Mouse (Mus musculus) myocyte (in vitro differentiated cells): ENCODE results near the gene Cdcp2. TPM values are rescaled to one million over a fixed set of nuclear protein-coding genes. Genes with fewer than 3 reads are reported as not detected.

Source experiments
- H3K27me3 ChIP-seq: one replicate; pipeline ENCODE4 v1.6.1; 2011; ENCODE audit not compliant: control insufficient read depth, insufficient read depth, insufficient read length
- H3K36me3 ChIP-seq: one replicate; pipeline ENCODE4 v1.6.1; 2011; ENCODE audit not compliant: control insufficient read depth, insufficient read depth
- H3K4me2 ChIP-seq: one replicate; pipeline ENCODE4 v1.6.1; 2011; ENCODE audit warnings: low read depth, control low read depth
- H3K4me3 ChIP-seq: one replicate; pipeline ENCODE4 v1.5.1; 2011; ENCODE audit warnings: mild to moderate bottlenecking, control low read depth, moderate library complexity
- H3K79me2 ChIP-seq: one replicate; pipeline ENCODE4 v1.6.1; 2011; ENCODE audit not compliant: control insufficient read depth, insufficient read depth
- H3ac ChIP-seq: one replicate; pipeline ENCODE4 v1.6.1; 2011; ENCODE audit not compliant: control insufficient read depth, insufficient read length
- CEBPB ChIP-seq: IDR thresholded peaks from 2 replicates; pipeline ENCODE4 v1.6.1; 2011; ENCODE audit warnings: mild to moderate bottlenecking, moderate library complexity; ENCODE audit not compliant: poor library complexity, insufficient read depth, severe bottlenecking
- E2F4 ChIP-seq: IDR thresholded peaks from one replicate; pipeline ENCODE4 v1.6.1; 2011; ENCODE audit warnings: mild to moderate bottlenecking, control low read depth, moderate library complexity; ENCODE audit not compliant: insufficient read depth
- MAX ChIP-seq: IDR thresholded peaks from one replicate; pipeline ENCODE4 v1.6.1; 2011; ENCODE audit warnings: low read depth, mild to moderate bottlenecking, control low read depth
- MYOD1 ChIP-seq, 3 experiments: IDR thresholded peaks; one replicate each; pipeline ENCODE4 v1.6.1; 2011; ENCODE audit warnings: control low read depth in 2 of 3, low read depth in 2 of 3, mild to moderate bottlenecking in 2 of 3, moderate library complexity in 1 of 3; ENCODE audit not compliant: insufficient read length in 2 of 3, control insufficient read depth in 1 of 3
- MYOG ChIP-seq, 3 experiments: IDR thresholded peaks; one replicate each; pipeline ENCODE4 v1.6.1; 2011; ENCODE audit warnings: control low read depth in 2 of 3, low read depth in 2 of 3, mild to moderate bottlenecking in 2 of 3; ENCODE audit not compliant: insufficient read length in 2 of 3, control insufficient read depth in 1 of 3, insufficient read depth in 1 of 3
- POLR2A ChIP-seq: IDR thresholded peaks from one replicate; pipeline ENCODE4 v1.6.1; 2011; ENCODE audit warnings: low read depth, mild to moderate bottlenecking, control low read depth, moderate library complexity; ENCODE audit not compliant: insufficient read length
- POLR2AphosphoS2 ChIP-seq: IDR thresholded peaks from one replicate; pipeline ENCODE4 v1.6.1; 2011; ENCODE audit warnings: low read depth, control low read depth; ENCODE audit not compliant: insufficient read length
- REST ChIP-seq: IDR thresholded peaks from one replicate; pipeline ENCODE4 v1.6.1; 2011; ENCODE audit warnings: mild to moderate bottlenecking, control low read depth, moderate library complexity; ENCODE audit not compliant: insufficient read depth, insufficient read length
- SRF ChIP-seq: IDR thresholded peaks from one replicate; pipeline ENCODE4 v1.6.1; 2011; ENCODE audit warnings: low read depth; ENCODE audit not compliant: control insufficient read depth, insufficient read length
- TCF12 ChIP-seq: IDR thresholded peaks from one replicate; pipeline ENCODE4 v1.6.1; 2011; ENCODE audit warnings: mild to moderate bottlenecking, control low read depth; ENCODE audit not compliant: poor library complexity, insufficient read depth, severe bottlenecking
- TCF3 ChIP-seq: IDR thresholded peaks from one replicate; pipeline ENCODE4 v1.6.1; 2011; ENCODE audit warnings: low read depth, control low read depth; ENCODE audit not compliant: insufficient read length
- USF1 ChIP-seq: IDR thresholded peaks from one replicate; pipeline ENCODE4 v1.6.1; 2011; ENCODE audit warnings: low read depth, mild to moderate bottlenecking, control low read depth, moderate library complexity
- polyA plus RNA-seq: library from polyadenylated mRNA; unstranded; fragments of >200 nt; fragmentation: generic; extraction: Trizol; gene quantifications from one replicate; pipeline ENCODE4 v1.2.1, GENCODE M21; 2012; ENCODE audit warnings: missing spikeins

Gene Cdcp2
- polyA plus RNA-seq, 1 experiment = not detected

GRCm38 (mm10) chr4:107096043-107096442 lies 648 bp upstream of the Cdcp2 start:
- TF ChIP-seq MYOG (IDR thresholded peaks at IDR 0.05; ENCODE audit: control insufficient read depth in 1 of 3, insufficient read depth in 1 of 3, insufficient read length in 2 of 3, low read depth in 2 of 3) (peak in 1 of 3 experiments; percentile 60), MYOD1 (IDR thresholded peaks at IDR 0.05; ENCODE audit: control insufficient read depth in 1 of 3, insufficient read length in 2 of 3, low read depth in 2 of 3) (peak in 1 of 3 experiments; percentile 39), SRF (no peak)
- Histone ChIP-seq H3K27me3 (peaks cover 29% of the 10 kb centered on the region), H3K79me2 (no peaks in the 10 kb centered on the region), H3K4me3 (no peak overlapping the region), H3K4me2 (no peak overlapping the region), H3ac (no peak overlapping the region), H3K36me3 (no peaks in the 10 kb centered on the region)

- Histone ChIP-seq H3ac (no peak overlapping the region), H3K79me2 (no peaks in the 10 kb centered on the region), H3K4me3 (no peak overlapping the region), H3K36me3 (no peaks in the 10 kb centered on the region), H3K4me2 (no peak overlapping the region), H3K27me3 (peaks cover 11% of the 10 kb centered on the region)
- TF ChIP-seq MAX (no peak), USF1 (no peak), TCF3 (no peak), POLR2A (no peak), CEBPB (no peak)
Observed at GRCm38 (mm10) chr4:107097871-107098270, 1.2 kb downstream of the Cdcp2 start.

- peaks cover 9% of the 10 kb centered on the region for H3K27me3 ChIP-seq
- no peak overlapping the region for H3ac ChIP-seq
- no peak overlapping the region for H3K4me2 ChIP-seq
- no peak overlapping the region for H3K4me3 ChIP-seq
- TF ChIP-seq POLR2AphosphoS2 = no peak
- no peak for TF ChIP-seq TCF3
- TF ChIP-seq MAX = no peak
- TF ChIP-seq POLR2A = no peak
- no peak for TF ChIP-seq SRF
- no peak for TF ChIP-seq REST
- no peak for TF ChIP-seq USF1
- TF ChIP-seq MYOG (IDR thresholded peaks at IDR 0.05; ENCODE audit: control insufficient read depth in 1 of 3, insufficient read depth in 1 of 3, insufficient read length in 2 of 3, low read depth in 2 of 3) = no peak
- TF ChIP-seq MYOD1 (IDR thresholded peaks at IDR 0.05; ENCODE audit: control insufficient read depth in 1 of 3, insufficient read length in 2 of 3, low read depth in 2 of 3) = no peak
- TF ChIP-seq TCF12 = no peak
- no peak for TF ChIP-seq CEBPB
- TF ChIP-seq E2F4 = no peak
- no peaks in the 10 kb centered on the region for H3K79me2 ChIP-seq
- H3K36me3 ChIP-seq = no peaks in the 10 kb centered on the region
Observed at GRCm38 (mm10) chr4:107098375-107098774, 1.7 kb downstream of the Cdcp2 start.

GRCm38 (mm10) chr4:107098791-107099525 lies 2.3 kb downstream of the Cdcp2 start:
- Histone ChIP-seq H3ac (no peak overlapping the region), H3K36me3 (no peaks in the 10 kb centered on the region), H3K79me2 (no peaks in the 10 kb centered on the region), H3K27me3 (peaks cover 3% of the 10 kb centered on the region), H3K4me2 (no peak overlapping the region), H3K4me3 (no peak overlapping the region)
- TF ChIP-seq CEBPB = no peak
- no peak for TF ChIP-seq TCF12
- no peak for TF ChIP-seq REST
- TF ChIP-seq TCF3 = no peak
- TF ChIP-seq USF1 = peak; percentile 19
- no peak for TF ChIP-seq MYOG (IDR thresholded peaks at IDR 0.05; ENCODE audit: control insufficient read depth in 1 of 3, insufficient read depth in 1 of 3, insufficient read length in 2 of 3, low read depth in 2 of 3)
- no peak for TF ChIP-seq MAX

- no peak overlapping the region for H3K4me3 ChIP-seq
- no peak for TF ChIP-seq CEBPB
- no peak for TF ChIP-seq POLR2A
- no peak overlapping the region for H3K4me2 ChIP-seq
- no peaks in the 10 kb centered on the region for H3K36me3 ChIP-seq
- no peaks in the 10 kb centered on the region for H3K79me2 ChIP-seq
- H3K27me3 ChIP-seq = no peaks in the 10 kb centered on the region
- H3ac ChIP-seq = no peak overlapping the region
Observed at GRCm38 (mm10) chr4:107102220-107102619, 5.5 kb downstream of the Cdcp2 start.
